Mouse (Mus musculus) T-cell, adult 66 days (primary cell): ENCODE measurements around the gene Gm17521. TPM values are rescaled to one million over a fixed set of nuclear protein-coding genes. Genes with fewer than 3 reads are reported as not detected.

Source experiments
- total RNA-seq, 2 experiments: library from RNA; stranded (reverse); gene quantifications; 3 replicates in 1 of 2; 4 replicates in 1 of 2; pipeline ENCODE4 v1.2.4; 2023

Gm17521 gene
- total RNA-seq, result not detected

DNA sequence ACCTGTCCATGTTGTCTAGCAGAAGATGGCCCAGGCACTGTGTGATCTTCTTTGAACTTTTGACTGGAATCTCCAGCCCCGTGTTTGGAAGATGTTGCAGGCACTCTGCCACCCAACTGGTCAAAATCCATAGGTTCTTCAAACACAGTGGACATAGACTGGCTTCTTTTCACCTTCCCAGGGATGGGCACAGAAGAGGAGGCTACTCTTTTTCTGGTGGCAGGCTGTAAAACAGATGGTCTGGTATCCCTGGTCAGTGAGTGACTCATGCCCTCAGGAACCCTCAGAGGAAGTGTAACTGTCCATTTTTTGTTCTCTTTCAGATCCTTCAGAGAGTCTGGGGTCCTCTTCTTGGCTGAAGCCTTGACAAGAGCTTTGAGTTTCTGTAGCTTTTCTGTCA is at the start of gene Gm17521:
Gm17521 (minus strand) TSS at position 101 of the 400 bp plus-strand sequence.

Other genes with a start within 250 kb of the Gm17521 start
- 1 to 10 TPM in 1 of 2 experiments, under 1 TPM in 1; 0.82 to 1.3 TPM for gene Cldn34c1, start 73.8 kb upstream of the Gm17521 start, total RNA-seq
- gene Srsx, start 192.8 kb upstream of the Gm17521 start, total RNA-seq, result not detected
- not detected for gene Gm17577, start 217.2 kb upstream of the Gm17521 start, total RNA-seq